Mouse (Mus musculus) inflammation-experienced regulatory T-cells, adult 6 months (primary cell): Measurements from ENCODE around the gene Specc1l. TPM values are rescaled to one million over a fixed set of nuclear protein-coding genes. Genes with fewer than 3 reads are reported as not detected.

ENCODE experiments used
- ATAC-seq: one replicate; pipeline ENCODE4 v1.8.0; 2017
- polyA plus RNA-seq, 3 experiments: library from polyadenylated mRNA; unstranded; fragments of 100-300 nt; shearing (Covaris generic); gene quantifications; one replicate each; pipeline ENCODE4 v1.2.1; 2017

The Specc1l gene
- polyA plus RNA-seq = 10 to 100 TPM; 13.3 to 15.2 (median 13.3) TPM

DNA sequence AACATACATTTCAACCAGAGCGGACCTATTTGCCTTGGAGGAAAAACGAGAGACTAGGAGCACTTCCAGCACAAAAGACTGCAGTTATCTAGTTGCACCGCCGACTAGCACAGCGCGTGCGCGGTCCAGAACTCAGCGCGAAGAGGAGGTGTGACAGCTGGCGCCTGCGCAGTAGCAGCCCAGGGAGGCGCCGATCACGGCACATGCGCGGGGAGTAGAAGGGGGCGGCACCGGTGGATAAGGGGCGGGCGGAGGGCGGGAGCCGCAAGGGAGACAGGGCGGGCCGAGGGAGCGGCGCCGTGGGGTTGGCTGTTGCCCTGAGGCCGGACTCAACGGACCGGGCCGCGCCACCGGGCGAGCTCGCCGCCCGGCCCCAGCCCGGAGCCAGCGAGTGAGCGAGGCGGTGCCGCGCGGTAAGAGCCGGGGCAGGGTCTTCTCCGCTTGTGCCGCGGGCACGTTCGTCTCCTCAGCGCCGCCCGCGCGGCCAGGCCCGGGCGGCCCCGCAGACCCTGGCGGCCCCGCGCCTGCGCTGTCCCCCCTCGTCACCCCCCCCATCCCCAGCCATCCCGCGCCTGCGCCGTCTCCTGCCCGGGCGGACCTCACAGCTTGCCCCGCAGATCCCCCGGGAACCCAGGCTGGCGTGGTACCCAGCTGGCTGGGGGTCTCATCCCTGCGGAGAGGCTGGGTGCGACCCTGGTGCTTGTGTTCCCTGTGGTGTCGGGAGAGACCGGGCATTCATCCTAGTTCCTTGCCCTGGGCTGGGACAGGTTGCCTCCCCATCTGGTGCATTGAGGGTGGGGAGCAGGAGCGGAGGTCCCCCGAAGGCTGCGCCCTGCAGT lies at the start of gene Specc1l:
Gene Specc1l (plus strand): TSS at position 267 of the 839 bp plus-strand sequence.
- ATAC-seq = peak; percentile 85

DNA sequence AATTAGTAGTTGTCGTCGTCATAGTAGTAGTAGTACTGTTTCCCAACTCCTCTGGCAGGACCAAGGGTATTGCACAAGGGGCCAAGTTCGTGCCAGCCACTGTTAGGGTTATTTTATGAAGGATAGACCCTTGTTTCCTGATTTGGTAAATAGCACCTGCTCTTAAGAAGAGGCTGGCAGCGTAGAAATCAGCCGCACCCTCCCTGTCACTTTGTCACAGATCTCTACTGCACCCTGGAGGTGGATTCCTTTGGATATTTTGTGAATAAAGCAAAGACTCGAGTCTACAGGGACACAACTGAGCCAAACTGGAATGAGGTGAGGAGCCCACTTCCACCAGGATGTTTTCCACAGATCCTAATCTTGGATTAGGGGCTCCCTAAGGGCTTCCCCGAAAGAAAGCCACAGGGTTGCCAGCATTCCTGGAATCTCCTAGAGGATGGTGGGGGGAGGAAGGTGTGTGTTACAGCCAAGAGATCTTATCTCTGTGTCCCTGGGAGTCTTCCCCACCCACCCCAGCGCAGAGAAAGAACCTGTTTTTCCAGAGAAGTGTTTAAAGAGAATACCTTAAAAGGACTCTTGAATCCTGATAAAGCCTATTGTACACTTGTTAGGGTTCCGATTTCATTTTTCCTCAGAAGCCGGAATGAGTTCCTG lies 45.9 kb upstream of the Specc1l start:
- ATAC-seq = no peak

DNA sequence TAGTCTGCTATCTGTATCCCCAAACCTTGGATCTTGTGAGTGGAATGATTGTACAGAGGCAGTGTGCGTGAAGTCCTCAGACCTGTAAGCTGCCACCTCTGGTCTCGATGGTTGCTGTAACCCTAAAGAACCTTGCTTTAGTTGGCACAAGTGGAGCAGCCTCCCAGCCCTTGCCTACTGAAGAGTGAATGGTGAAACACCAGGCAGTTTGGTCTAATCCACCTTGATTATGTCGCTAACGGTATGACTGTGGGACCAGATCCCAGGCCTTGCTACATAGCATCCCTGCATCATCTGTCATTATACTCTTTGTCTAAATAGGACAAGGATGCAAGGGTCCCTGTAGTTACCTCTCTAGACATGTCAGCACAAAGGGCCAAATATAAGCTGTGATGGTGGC lies 45.3 kb upstream of the Specc1l start:
- no peak for ATAC-seq

GRCm38 (mm10) chr10:75170207-75170850 lies 41.5 kb upstream of the Specc1l start:
- ATAC-seq = no peak

DNA sequence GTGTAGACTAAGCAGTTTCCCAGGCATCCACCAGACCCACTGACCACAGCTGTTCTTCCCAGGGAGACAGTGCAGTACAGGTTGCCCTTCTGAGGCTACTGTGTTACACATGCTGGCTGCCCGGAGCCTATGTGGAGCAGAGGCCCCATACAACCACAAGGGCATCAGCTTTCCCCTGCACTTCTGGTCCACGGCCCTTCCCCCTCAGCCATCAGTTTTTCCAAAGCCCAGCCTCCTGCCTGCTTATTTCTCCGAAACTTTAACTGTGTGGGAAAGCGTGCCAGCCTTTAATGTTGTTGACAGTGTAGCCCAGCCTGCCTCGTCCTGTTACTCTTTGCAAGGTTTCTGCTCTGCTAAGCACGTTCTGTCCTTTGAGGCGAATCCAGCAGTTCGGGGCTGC lies 38.8 kb upstream of the Specc1l start:
- no peak for ATAC-seq

GRCm38 (mm10) chr10:75173712-75174111 lies 38.2 kb upstream of the Specc1l start:
- no peak for ATAC-seq

DNA sequence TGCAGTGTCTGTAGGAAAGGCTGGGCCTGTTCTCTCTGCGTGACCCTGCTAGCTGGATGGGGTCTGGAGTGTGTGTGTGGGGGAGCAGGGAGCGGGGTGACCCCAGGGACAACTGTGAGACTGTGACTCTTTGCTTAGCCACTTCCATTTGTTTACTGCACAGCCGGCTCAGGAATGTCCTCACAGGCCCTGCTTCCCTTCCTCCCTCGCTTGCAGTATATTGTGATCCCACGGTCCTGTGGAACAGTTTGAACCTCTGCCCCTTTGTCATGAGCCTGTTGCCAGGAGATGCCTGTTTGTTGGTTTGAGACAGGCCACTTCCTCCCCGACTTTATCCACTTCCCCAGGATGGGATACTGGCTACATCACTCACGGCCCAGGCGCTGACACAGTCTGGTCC lies 35.4 kb upstream of the Specc1l start:
- no peak for ATAC-seq

DNA sequence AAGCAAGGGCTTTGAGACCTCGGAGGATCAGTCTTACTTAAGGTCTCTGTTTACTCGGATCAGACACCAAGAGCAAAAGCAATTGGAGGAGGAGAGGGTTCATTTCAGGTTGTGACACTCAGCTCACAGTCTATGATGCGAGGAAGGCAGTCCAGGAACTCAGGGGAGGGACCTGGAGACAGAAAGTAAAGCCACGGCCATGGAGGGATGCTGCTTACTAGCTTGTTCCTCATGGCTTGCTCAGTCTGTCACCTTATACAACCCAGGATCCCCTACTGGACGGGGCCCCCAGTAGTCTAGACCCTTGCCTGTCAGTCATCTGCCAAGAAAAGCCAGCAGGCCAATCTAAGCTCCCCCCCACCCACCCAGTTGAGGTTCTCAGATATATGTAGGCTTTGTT lies 33.0 kb upstream of the Specc1l start:
- ATAC-seq = no peak

GRCm38 (mm10) chr10:75182151-75182774 lies 29.6 kb upstream of the Specc1l start:
- peak; percentile 85 for ATAC-seq

GRCm38 (mm10) chr10:75184826-75185225 lies 27.0 kb upstream of the Specc1l start:
- ATAC-seq = no peak

- ATAC-seq = no peak
Measured at GRCm38 (mm10) chr10:75186551-75186950, 25.3 kb upstream of the Specc1l start.

DNA sequence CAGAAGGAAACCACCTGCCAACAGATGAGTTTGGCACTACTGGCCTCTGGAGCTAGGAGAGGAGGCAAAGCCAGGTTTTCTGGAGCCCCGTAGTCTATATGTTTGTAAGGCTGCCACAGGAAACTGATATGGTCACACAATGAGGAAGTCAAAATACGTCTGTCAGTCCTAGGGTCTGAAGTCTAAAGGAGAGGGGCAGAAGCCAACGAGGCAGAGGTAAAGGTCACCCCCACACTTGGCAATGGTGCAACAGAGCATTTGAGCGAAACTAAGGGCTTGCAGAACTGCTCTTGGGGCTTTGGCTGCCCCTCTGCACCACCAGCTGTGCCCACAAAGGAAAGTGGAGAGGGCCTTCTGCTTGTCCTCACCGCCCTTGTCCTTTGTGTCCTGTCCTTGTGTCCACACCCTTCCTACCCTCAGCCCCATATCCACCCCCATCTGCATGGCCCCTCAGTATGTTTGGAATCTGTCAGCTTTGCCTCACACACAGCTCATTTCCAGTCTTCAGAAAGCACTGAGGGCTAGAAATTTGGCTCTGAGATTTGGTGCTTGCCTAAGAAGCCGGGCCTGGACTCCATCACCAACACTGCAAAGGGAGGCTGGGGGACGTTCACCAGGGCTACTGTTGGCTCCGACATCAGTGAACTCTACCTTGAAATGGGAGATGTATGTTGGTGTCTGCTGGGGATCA lies 24.4 kb upstream of the Specc1l start:
- ATAC-seq = no peak

DNA sequence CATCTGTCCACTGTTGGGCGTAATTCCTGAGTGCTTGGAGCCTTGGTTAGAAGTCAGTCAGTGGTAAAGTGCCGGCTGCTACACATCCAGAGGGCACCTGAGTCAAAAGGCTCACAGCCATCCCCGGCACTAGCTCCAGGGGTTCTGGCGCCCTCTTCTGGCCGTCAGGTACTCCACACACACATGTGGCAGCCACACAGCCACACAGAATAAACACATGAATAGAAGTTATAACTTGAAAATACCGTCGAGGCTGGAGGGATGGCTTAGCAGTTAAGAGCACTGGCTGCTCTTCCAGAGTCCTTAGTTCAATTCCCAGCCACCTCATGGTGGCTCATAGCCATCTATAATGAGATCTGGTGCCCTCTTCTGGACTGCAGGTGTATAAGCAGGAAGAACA lies 20.2 kb upstream of the Specc1l start:
- ATAC-seq = no peak

DNA sequence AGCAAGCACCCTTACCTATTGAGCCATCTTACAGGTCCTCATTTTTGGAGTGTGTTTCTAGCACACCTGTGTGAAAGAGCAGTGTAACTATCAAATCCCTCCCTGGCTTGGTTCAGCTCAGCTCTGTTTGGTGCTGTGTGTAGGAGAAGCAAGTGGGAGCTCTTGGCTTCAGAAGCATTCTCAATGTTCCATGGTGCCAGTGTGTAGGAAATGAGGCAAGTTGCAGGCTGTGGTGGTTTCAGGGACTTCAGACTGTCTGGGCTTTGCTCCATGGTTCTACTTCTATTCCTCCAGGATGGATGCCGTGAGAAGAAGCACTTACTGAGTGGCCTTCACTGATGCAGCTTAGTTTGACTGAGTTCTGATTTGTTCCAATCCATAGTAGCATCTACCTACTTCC lies 14.1 kb upstream of the Specc1l start:
- no peak for ATAC-seq

DNA sequence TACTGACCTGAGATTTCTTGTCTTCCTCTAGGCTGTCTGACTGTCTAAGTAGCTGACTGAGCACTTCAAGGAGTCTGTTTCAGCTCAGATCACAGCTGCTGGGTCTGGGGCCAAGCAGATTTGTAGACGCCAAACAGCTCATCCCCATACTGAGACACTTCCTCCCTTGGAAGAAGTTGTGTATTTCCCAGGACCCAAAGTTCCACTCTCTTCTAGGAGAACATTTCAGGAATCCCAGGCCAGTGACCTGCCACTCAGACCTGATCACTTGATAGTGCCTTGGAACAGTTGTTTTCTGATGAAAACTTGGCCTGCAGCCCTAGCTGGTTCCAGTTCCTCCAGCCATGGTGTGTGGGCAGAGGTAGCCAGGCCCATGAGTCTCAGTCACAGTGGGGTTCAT lies 11.1 kb upstream of the Specc1l start:
- no peak for ATAC-seq

GRCm38 (mm10) chr10:75206192-75206591 lies 5.7 kb upstream of the Specc1l start:
- no peak for ATAC-seq

DNA sequence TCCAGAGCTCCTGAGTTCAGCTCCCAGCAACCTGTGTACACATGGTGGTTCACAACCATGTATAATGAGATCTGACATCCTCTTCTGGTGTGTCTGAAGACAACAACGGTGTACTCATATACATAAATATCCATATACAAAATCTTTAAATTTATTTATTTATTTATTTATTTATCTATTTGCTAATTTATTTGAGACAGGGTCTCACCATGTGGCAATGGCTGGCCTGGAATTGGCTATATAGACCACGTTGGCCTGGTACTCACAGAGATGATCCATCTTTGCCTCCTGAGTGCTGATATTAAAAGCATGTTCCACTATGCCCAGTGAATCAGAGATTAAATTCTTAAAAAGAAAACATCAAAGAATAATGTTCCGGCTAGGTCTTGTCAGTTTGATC lies 1.0 kb upstream of the Specc1l start:
- no peak for ATAC-seq

GRCm38 (mm10) chr10:75212981-75213380 lies 1.1 kb downstream of the Specc1l start:
- ATAC-seq = no peak

GRCm38 (mm10) chr10:75220722-75221121 lies 8.8 kb downstream of the Specc1l start:
- no peak for ATAC-seq

DNA sequence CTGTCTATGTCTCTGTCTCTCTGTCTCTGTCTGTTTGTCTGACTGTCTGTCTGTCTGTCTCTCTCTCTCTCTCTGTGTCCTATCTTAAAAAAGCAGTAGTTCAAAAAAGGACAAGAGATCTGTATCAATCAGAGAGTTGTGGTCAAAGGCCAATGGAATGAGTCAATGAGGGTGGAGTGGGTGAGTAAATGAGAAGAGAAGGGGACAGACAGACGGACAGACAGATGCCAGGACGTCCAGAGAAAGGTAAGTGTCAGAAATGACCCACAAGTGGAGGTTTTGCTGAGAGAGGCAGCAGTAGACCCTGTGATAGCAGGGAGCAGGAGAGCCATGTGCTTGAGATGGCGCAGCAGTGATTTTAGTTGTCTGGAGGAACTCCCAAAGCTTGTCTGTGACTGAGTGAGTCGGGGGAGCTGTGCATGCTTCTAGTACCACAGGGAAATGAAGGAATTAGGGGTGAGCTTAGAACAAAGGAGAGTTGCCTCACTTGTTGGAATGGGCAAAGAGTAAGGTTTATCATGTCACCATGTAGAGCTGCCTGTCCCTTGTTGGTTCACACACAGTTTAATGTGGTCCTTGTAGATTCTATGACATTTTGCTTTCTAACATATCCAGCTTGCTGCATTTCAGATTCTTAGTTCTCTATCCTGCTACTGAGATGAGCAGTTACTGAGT lies 10.2 kb downstream of the Specc1l start:
- ATAC-seq = no peak

GRCm38 (mm10) chr10:75222611-75222998 lies 10.7 kb downstream of the Specc1l start:
- peak; percentile 92 for ATAC-seq

- ATAC-seq = no peak
Measured at GRCm38 (mm10) chr10:75224154-75224553, 12.3 kb downstream of the Specc1l start.
